Mouse (Mus musculus): ENCODE measurements around the gene Arhgap42.

The Arhgap42 gene

DNA sequence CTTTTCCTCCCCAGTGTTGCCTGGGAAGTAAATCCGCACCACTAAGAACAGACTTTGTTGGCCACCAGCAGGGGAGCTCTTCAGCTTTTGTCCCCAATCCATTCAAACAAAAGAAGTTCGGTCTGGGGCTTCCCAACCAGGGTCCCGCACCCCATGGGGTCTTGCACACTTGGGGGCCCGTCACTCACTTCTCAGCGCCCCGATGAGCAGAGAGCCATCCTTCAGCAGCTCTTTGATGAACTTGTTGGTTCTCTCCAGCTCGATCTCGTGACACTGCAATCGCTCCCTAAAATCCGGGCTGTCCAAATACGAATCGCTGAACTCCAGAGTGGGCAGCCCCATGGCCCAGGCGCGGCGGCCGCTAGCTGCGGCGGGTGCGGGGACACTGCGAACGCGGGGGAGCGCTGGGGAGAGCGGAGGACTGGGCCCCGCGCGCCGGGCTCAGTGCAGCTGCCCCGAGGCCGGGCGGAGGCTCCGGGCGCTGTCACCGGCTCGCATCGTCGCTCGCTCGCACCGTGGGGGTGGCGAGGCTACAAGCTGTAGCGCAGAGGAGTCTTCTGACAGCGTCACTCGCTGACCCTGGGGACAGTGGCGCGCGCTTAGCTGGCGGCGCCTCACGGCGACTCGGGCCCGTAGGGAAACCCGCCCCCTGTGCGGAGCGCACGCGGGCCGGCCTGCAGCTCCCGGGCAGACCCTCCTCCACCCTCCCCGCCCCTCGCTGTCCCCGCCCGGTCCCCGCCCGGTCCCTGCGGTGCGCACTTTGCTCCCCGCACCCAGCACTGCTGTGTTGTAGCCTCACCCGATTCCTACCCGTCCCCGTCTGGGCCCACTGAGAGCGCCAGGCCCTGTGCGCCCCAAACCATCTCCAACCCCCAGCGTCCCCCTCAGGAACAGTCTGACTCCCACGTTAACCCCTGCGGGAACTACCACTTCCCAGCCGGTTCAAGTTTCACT is at the start of gene Arhgap42:
Gene Arhgap42 (minus strand): TSS at position 664 of the 954 bp plus-strand sequence.
- peak; percentile 14 for DNase-seq (ENCODE audit: low spot score)

DNA sequence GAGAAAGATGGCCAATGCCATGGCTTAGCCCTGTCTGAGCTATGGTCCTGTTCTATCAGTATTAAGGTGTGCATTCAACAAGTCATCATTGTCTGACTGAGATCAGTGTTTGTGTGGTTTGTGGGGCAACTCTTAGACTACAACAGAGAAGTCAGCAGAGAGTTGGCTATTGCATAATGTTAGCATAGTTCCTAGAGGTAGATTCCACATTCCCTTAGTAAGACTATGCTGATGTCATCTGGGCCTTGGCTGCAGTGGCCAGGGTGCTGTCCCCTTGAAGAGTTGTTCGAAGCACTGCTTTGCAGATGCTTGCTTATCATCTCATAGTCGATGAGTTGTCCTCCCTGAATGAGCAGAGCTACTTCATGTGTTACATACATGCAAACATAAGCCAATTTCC is 49.2 kb upstream of the Arhgap42 start:
- DNase-seq (ENCODE audit: low spot score): no peak

DNA sequence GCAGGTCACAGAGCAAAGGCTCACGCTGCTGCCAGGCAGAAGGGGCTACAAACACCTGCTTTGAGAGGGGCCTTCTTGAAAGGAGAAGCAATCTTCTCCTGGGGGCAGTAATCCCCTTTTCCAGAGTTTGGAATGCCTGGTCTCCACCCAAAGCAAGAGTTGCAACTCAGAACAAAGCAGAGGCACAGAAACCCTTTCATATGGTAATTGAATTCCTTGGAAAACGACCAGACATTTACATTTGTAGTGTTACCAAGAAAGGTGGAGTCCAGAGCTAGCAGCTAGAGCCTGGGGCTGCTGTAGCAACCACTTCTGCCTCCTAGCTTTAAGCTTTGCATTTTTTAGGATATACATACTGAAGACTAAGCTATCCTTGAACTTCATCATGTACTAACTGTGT is 30.4 kb upstream of the Arhgap42 start:
- no peak for DNase-seq (ENCODE audit: low spot score)

DNA sequence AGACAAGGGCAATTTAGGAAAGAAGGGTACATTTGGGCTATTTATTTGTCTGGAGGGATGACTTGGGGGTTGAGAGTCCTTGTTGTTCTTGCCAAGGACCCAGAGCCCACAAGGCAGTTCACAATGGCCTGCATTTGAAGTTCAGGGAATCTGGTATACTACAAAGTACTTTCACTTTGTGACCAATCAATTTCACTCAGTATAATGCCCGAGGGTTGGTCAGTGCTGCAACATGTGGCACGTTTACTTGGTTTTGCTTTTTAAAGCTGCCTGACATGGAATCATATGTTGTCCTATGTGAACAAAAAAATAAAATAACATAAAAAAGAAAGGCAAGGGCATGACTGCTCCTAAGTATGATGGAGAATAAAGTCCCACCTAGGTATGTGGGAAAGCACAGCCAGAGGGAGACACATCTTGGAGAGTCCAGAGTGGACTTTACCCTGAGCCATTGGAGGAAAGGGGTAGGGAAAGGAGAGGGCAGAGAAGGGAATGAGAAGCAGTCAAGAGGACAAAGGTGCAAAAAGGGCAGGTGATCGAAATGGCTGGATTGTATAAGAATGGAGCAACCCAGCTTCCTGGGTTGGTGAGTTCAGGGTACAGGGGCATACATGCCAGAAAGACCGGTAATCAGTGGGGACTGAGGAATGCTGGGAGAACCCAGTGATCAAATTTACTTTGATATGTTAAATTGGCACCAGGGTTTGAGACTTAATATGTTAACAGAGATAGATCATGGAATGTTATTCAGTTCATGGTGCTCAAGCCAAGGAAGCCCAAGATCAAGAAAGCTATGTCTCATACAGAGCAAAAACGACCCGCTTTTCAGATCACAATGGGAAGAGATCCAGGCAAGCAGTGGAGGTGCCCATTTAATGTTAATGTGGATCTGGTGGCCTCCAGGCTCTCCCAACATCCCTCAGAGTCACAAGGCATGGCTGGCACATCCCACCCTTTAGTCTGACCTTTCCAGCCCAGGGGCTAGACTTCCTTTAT is 29.0 kb upstream of the Arhgap42 start:
- no peak for DNase-seq (ENCODE audit: low spot score)

DNA sequence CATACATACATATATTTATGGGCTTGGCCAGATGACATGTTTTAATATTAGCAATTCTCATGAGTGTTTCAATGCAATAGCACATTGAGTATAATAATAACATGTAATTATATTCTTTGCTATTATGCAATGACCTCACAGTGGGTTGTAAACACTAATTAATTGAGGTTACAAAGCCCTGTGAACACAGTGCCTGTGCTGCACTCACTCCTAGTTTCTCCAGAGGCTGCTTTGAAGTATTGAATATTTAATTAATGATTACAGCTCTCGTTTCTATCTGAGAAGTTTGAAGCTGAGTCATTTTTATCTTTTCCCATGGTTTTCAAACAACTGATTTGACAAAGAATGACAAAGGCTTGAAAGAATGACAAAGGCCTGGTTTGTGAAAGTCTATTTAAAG is 24.6 kb upstream of the Arhgap42 start:
- no peak for DNase-seq (ENCODE audit: low spot score)

DNA sequence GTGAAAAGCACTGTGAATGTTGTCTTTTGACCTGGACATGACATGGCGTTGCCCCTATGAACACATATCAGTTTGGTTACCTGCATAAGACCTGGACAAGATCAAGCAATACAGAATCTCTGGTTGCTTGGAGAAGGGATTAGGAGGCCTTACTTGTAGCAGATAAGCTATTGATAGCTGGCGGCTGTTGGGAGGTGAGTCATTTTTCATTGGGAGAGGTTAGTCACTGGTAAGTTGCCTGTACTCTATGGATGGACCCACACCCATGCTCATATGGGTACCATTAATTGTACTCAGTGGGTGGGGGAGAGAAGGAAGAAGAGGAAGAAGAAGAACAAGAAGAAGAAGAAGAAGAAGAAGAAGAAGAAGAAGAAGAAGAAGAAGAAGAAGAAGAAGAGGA is 23.6 kb upstream of the Arhgap42 start:
- no peak for DNase-seq (ENCODE audit: low spot score)

DNA sequence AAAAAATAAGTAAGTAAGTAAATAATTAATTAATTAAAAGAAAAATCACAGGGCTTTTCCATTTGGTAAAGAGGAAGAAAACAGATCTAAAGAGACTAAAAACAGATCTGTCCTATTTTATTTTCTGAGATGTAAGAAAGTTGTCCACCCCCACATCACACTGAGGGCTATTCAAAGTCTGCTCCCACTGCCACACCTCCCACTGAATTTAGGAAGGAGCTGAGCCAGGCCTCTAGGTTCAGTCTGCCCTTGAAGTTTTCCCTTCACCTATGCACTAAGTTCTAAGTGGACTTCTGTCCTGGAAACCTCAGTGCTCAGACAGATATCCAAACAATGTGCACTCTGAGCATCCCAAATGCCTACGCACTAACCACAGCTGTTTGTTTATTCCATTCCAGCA is 15.9 kb upstream of the Arhgap42 start:
- no peak for DNase-seq (ENCODE audit: low spot score)

DNA sequence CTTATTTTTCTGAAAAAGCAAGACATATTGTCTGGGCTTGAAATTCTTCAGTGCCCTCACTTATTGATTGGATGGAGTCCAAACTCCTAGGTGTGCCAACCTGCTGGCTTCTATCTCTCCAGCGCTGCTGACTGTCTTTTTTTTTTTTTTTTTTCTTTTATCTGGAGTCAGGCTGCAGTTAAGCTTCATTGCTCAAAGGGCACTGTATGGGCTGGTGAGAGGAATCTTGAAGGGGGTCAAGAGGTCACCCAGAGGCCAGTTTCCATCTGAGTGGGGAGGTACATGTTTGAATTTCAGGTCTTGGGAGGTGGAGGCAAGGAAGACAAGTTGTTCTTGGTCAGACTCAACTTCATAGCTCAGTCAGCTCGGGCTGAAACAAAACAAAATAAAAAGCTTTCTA is 9.6 kb upstream of the Arhgap42 start:
- no peak for DNase-seq (ENCODE audit: low spot score)

DNA sequence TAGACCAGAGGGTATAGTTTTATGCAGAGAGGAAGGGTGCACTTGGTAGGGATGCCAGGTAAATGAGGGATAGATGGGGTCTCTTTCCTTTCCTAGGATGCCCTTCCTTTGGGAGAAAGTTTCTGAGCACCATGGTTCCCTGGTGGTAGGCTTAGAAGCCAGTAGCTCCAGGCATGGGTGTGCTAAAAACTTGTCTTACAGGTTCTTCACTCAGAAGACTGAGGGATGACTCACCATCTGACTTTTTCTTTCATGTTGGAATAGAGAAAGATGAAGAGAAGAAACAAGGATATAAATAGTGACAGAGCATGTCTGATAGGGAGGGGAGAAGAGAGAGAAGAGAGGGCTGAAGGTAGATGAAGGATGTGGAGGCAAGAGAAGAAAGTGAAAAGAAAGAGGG is 7.1 kb upstream of the Arhgap42 start:
- DNase-seq (ENCODE audit: low spot score): no peak

DNA sequence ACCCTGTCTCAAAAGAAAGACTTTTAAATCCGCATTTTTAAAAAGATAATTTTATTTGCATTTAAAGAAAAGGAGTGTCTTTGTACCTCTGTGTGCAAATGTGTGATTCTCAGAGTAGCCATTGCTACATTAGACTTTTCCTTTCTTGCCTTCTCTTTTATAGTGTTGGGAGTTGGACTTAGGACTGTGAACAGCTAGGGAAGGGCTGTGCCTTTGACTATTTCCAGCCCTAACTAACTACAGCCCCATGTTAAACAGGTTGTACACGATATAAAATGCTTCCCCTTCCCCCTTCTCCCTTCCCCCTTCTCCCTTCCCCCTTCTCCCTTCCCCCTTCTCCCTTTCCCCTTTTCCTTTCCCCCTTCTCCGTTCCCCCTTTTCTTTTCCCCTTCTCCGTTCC is 4.9 kb upstream of the Arhgap42 start:
- DNase-seq (ENCODE audit: low spot score): no peak

DNA sequence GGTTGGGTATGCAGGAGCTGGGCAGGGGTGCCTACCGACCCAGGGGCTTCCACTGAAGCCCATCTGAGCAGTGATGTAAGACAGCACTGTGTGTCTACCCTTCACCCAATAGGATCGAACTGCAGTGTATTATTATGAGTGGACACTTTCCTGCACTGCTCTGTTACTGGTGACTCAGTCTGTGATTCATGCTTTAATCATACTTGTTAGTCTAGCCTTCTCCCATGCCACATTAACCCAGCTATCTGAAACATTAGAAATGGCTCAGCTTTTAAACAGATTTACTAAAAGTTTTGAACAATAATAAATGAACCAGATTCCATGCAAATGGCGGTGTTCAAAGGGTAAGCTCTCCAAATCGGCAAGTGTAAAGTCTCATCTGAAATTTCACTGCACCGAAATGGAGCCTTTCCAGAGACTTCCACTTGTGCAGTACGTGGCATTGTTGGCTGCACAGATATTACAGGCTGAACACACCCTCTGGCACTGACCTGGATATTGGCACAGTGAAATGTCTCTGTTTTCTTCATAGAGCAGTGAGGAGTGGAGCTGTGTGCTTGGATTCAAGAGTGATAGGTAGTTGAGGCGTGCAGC is 2.4 kb upstream of the Arhgap42 start:
- DNase-seq (ENCODE audit: low spot score): no peak

DNA sequence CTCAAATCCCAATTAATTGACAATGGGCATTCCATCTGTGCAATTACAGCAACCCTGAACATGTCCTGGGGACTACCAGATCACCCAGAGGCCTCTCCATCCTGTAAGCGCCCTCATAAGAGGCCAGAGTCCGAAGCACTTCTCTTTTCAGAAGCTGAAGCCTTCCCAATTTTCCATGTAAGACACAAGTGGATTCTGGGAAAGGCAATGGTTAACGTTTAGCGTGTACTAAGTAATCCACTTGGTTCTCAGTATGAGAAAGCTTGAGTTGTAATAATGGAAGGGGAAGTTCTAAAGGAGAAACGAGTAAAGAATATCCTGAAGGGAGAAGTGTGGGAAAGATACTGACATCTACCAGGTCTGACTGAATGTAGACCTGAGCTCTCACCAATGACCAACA is 1.4 kb downstream of the Arhgap42 start:
- DNase-seq (ENCODE audit: low spot score): no peak

DNA sequence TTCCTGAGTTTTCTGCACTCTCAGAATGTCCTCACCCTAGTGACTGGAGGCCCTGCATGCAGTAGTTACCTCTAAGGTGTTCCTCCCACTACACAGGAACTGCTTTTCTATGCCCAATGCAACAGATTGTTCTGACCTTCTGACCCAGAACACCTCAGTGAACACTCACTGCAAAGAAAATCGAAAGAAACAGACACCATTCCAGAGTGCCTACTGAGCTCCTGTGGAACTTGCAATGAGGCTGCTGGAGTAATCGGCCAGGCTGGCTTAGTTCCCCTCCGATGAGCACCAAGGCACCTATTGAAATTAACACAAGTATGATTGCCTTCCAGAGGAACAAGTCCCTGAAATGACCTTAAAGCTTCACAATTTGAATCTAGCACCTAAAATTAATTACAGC is 9.2 kb downstream of the Arhgap42 start:
- no peak for DNase-seq (ENCODE audit: low spot score)

DNA sequence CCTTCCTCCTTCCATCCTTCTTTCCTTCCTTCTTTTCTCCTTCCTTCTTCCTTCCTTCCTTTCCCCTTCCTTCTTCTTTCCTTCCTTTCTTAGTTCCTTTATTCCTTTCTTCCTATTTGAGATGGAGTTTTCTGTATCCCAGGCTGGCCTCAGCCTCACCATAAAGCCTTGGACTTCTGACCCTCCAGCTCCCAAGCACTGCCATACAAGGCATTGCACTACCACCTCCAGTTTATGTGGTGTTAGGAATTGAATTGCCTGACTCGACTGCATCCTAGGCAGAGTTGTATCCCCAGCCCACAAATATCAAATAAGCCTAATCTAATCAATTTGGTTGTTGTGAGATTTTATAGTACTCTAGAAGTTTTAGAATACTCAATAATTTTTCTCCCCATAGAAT is 14.1 kb downstream of the Arhgap42 start:
- DNase-seq (ENCODE audit: low spot score): no peak

DNA sequence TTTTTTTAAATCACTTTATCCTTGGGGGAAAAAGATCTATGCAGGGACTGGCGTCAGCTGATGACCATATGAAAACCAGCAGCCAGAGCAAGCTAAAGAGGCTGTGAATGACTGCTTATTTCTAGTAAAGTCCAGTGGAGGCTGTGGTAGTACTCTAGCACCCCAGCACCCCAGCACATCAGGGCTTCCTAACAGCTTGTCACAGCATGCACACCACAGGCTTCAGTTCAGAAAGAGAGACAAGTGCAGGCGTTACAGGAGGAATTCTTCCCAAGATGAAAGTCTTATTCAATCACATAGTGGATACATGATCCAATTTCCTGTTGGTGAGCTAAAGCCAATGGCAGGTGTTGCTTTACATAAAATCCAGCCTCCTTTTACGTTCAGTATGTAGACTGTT is 15.5 kb downstream of the Arhgap42 start:
- no peak for DNase-seq (ENCODE audit: low spot score)

DNA sequence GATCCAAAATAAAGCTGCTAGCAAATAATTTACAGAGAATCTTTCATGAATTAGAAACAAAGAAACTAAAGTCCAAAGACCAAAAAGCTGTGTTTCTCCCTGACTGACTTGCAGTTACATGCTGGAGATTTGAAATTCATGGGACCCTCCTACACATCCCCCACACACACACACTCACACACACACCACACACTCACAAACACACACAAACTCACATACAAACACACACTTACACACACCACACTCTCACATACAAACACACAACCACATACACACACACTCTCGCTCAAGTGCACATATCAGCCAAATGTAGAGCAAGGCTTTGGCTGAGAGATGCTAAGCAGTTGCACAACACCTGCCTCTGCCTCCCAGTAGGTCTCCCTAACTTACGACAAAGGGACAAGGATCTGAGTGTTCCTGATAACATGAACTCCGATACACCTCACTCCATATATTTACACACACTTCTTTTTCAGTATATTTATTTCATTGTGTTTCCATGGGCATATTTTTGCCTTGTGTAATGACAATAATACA is 16.9 kb downstream of the Arhgap42 start:
- no peak for DNase-seq (ENCODE audit: low spot score)

DNA sequence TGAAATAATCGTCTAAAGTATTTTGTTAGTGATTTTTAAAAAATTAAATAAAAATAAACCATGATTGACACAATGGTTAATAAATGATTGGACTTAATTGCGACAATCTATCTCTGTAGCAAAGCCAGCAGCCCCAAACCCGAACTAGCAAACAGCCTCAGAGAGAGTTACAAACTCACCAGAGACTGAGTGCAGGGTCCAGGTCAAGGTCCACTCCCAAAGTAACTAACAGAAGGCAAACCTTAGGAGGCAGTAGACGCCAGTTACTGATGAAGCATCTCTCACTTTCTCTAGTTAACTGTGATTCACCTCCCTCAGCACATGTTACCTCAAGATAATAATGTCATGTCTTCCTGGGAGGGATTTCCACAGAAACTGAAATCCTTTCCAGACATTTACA is 17.7 kb downstream of the Arhgap42 start:
- DNase-seq (ENCODE audit: low spot score): no peak

DNA sequence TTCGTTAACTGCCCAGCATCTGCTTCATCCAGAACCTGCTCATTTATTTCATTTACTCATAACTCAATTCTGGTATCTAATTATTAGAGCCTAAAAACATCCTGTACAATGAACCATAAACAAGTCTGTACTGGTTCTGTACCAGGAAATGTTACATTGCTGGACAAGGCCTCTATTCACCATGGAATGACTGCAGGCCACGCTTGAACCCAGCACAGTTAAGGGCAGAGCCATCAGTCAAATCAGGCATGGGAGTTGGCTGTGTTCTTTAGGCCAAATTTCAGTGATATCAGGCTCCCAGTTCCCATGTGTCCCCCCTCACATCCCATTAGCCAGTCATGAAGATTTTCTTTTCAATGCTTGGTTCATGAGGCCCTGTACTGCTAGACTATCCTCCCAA is 20.6 kb downstream of the Arhgap42 start:
- DNase-seq (ENCODE audit: low spot score): no peak

DNA sequence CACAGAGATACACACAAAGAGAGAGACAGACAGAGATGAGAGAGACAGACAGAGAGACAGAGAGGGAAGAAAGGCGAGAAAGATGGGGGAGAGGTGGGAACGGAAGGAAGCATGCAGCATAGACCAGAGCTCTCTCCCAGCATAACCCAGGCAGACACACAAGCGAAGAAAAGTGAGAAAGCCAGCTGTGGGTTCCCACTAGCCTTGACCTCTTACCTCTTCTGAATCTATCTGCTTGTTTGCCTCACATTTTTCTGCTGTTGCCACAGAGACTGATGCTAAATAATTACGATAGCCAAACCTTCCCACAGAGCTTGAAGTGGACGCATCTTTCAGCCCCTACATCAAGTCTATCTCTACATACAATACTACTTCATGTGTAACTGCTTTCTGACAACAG is 24.1 kb downstream of the Arhgap42 start:
- DNase-seq (ENCODE audit: low spot score): no peak

DNA sequence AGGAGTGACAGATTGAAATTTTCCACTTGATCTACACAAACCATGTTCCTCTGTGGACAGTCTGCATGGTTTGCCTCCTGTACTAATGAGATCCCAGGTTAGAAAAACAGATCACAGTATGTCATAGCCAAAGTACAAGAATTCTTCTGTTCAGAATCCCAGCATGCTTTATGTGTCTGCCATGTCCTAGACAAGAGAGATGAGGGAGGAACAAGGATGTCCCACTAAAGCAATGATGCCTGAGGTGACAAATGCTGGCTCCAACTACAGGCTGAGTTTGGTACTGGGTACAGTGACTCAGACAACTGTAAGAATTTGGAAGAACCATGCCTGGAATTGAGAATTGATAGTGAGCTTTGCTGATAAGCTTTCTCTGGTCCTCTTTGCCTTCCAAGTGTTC is 24.6 kb downstream of the Arhgap42 start:
- no peak for DNase-seq (ENCODE audit: low spot score)

DNA sequence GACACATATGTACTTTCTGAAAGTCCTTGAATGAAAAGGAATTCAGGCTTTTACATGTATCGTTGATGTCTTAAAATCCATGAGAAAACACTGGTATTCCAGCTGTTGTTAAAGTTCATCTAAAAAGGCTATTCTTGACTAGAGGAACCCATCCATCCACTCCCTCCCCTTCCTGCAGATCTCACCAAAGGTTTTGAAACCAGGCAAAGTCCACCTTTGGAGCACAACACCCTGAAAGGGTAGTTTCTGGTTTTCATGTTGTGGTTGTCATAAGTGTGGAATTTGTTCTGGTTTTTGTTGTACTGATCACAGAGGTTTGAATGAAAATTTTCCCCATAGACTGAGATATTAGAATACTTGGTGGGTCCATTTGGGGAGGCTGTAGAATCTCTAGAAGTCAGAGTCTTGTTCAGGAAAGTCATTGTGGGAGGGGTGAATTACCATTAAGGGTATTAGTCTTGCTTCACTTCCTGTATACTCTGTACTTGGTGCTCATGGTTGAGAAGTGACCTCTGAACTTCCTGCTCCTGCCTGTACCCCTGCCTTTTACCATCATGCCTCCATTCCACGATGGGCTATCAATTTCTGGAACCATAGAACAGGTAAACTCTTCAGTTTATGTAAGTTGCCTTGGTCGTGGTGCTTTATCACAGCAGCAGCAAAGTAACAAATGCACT is 27.4 kb downstream of the Arhgap42 start:
- DNase-seq (ENCODE audit: low spot score): no peak

DNA sequence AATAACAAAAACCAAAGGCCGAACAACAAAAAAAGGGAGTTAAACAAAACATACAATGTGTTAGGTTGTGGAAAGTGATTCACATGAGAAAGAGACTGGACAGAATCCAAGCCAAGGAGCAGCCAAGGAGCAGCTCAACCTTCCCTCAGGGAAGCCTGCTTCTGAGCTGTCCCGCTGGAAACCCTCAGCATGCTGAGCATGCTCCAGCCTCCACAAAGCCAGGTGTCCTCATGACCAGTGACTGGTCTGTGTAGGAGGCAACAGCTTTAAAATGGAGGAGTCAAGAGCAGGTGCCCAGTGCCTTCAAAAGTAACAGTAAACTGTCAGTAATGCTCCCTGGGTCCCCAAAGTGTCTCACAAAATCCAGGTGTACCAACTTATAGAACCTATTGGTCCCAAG is 28.4 kb downstream of the Arhgap42 start:
- DNase-seq (ENCODE audit: low spot score): no peak

Measured in layer of hippocampus, adult 11-12 months (tissue).